Mouse (Mus musculus): Measurements from ENCODE around the gene Arhgap33.

DNA sequence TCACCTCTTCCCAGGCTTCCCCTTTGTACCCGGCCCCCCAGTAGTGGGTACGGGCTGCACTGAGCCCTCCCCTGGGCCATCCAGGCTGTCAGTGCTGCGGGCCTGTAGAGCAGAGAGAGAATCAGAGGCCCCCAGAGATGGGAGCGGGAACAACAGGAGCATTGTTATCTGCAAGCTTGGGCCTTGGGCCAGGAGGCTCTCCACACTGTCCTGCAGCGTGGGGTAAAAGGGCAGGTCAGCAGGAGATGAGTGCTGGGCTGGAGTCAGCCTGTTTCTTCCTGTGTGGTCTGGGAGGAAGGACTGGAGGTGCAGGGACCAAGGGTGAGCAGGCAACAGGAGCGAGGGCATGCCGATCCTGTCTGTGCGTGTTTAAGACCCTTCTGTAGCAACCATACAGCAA, 1.9 kb downstream of the Arhgap33 start:
- TF ChIP-seq CTCF (IDR thresholded peaks at IDR 0.05) (no peak), EP300 (IDR thresholded peaks at IDR 0.05) (no peak)
